Mouse (Mus musculus): ENCODE data around the gene Rab39b. TPM values are rescaled to one million over a fixed set of nuclear protein-coding genes. Genes with fewer than 3 reads are reported as not detected.

Gene Rab39b
- polyA plus RNA-seq (2014; fragmentation: Illumina TruSeq; extraction: RNeasy Lipid Tissue Mini Kit (QIAGEN cat#74804); ENCODE audit: low read depth, low replicate concordance): 2.9 TPM

DNA sequence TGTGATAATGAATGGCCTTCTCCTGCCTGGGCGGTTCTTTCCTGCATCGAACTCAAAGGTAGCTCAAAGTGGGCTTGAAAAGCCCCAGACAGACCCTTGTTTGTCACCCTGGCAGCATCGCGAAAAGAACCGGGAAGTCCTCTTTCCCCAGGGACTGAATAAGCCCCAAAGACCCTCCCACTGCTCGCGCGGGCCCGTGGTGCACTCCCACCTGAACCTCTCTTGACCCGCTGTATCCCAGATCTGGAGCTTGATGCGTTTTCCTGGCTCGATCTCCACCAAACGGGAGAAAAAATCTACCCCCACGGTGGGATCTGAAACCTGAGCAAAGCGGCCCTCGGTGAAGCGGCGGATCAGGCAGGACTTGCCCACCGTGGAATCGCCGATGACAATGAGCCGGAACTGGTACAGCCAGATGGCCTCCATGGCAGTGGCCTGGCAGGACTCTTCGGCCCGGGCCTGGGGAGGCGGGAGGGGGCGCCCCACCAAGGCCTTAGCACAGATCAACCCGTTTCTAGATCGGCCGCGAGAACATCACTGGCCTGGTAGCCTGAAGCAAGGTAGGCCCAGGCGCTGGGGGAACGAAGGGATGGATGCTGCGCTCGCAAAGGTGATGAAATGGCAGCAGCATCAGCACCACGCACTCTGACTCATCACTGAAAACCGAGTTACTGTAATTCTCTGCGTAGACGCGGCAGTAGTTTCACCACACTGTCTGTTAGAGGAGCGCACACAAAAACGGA is at the start of gene Rab39b:
Gene Rab39b (minus strand): TSS at position 650 of the 743 bp plus-strand sequence.

Other genes with a start within 250 kb of the Rab39b start
- gene Fundc2, start 195.8 kb downstream of the Rab39b start, polyA plus RNA-seq (2014; fragmentation: Illumina TruSeq; extraction: RNeasy Lipid Tissue Mini Kit (QIAGEN cat#74804); ENCODE audit: low read depth, low replicate concordance): 95.2 TPM
- gene F8, start 195.6 kb downstream of the Rab39b start, polyA plus RNA-seq (2014; fragmentation: Illumina TruSeq; extraction: RNeasy Lipid Tissue Mini Kit (QIAGEN cat#74804); ENCODE audit: low read depth, low replicate concordance): 2.8 TPM
- 76.9 TPM for gene Cmc4, start 161.6 kb downstream of the Rab39b start, polyA plus RNA-seq (2014; fragmentation: Illumina TruSeq; extraction: RNeasy Lipid Tissue Mini Kit (QIAGEN cat#74804); ENCODE audit: low read depth, low replicate concordance)
- 45.3 TPM for gene Mtcp1, start 161.6 kb downstream of the Rab39b start, polyA plus RNA-seq (2014; fragmentation: Illumina TruSeq; extraction: RNeasy Lipid Tissue Mini Kit (QIAGEN cat#74804); ENCODE audit: low read depth, low replicate concordance)
- 91.8 TPM for gene Brcc3, start 161.6 kb downstream of the Rab39b start, polyA plus RNA-seq (2014; fragmentation: Illumina TruSeq; extraction: RNeasy Lipid Tissue Mini Kit (QIAGEN cat#74804); ENCODE audit: low read depth, low replicate concordance)
- 249 TPM for gene Vbp1, start 63.9 kb downstream of the Rab39b start, polyA plus RNA-seq (2014; fragmentation: Illumina TruSeq; extraction: RNeasy Lipid Tissue Mini Kit (QIAGEN cat#74804); ENCODE audit: low read depth, low replicate concordance)

Data from sigmoid colon, adult 10 weeks (tissue).